Mouse (Mus musculus) kidney, postnatal 14 days (tissue): ENCODE measurements around the gene Klhl5.

Experiments
- DNase-seq: peaks from one replicate; pipeline ENCODE4 v3.0.0; 2022; ENCODE audit warnings: mixed read lengths

Gene Klhl5

DNA sequence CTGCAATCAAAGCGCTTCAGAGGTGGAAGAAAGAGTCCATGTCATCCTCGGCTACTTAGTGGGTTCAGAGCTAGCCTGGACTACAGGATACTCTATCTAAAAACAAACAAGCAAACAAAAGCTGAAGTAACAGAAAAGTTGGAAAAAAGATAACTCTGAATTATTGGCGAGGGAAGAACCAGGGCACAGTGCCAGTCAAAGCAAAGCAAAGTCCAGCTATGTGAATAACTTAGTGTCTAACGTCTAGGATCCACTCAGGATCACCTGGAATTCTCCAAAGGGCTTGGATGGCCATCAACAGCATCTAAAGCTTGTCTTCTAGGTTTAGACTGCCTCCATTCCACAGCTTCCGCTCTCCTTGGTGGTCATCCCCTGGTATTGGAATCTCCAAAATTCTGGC, 9.9 kb upstream of the Klhl5 start:
- no peak for DNase-seq

DNA sequence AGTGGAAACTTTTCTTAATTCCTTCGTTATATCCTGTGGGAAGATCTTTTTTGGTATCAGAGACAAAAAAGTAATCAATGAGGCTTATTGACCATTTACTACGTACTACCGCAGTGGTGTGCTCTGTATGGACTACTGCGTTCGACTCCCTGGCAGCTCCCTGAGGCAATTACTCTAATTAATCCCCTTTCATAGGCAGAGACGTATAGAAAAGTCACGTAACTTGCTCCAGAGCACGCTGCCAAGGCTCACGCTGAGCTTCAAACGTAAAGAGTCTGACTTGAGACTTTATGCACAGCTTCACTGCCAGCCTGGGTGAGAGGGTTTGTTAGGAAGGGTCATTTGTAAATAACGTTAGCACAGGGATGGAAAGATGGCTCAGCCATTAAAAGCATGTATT, 7.3 kb upstream of the Klhl5 start:
- DNase-seq = no peak

GRCm38 (mm10) chr5:65101209-65101608, 6.1 kb upstream of the Klhl5 start:
- no peak for DNase-seq

DNA sequence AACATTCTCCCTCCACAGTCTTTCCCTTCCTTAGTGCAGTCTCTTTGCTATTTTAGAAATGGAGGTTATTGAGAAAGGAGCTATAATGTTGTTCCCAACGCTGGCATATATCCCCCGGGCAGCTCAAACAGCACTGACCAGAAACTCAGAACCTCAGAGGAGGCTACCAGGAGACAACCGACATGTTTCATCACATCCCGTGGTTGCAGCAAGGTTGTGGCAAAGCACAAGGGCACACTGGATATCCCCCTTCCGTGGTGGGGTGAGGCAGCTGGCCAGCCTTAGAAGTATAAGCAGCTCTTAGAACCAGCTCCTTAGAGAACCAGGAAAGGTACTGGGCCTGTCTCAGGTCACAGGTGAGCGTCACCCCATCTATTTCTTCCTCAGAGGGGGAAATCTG, 5.7 kb upstream of the Klhl5 start:
- DNase-seq = no peak

GRCm38 (mm10) chr5:65102026-65102640, 5.2 kb upstream of the Klhl5 start:
- DNase-seq = no peak

DNA sequence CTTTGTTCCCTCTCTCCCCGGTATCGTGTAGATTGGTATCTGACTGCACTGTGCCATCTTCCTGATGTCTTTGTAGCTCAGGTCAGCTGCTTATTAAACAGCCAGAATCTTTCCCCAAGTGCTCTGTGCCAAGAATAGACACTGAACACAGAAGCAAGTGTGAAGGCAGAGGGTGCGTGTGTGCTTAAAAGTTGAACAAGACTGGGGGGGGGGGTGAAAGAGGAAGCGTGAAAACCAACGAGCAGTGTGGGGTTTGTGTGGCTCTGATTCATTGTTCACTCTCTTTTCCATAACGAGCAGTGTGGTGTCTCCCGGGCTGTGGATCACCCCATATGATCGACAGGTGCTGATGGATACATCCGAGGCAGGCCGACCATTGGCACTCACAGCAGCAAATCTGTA, 4.7 kb upstream of the Klhl5 start:
- no peak for DNase-seq

- peak; percentile 53 for DNase-seq
Observed at GRCm38 (mm10) chr5:65107773-65108432, 564 bp downstream of the Klhl5 start.

DNA sequence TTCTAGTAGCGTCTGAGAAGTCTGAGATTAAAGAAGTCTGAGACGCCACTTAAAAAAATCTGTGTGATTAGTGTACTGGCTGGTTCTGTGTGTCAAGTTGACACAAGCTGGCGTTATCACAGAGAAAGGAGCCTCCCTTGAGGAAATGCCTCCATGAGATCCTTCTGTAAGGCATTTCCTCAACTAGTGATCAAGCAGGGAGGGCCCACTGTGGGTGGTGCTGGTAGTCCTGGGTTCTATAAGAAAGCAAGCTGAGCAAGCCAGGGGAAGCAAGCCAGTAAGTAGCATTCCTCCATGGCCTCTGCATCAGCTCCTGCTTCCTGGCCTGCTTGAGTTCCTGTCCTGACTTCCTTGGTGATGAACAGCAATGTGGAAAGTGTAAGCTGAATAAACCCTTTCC, 4.9 kb downstream of the Klhl5 start:
- DNase-seq = peak; percentile 22

- DNase-seq = no peak
Observed at GRCm38 (mm10) chr5:65113323-65113722, 6.0 kb downstream of the Klhl5 start.

DNA sequence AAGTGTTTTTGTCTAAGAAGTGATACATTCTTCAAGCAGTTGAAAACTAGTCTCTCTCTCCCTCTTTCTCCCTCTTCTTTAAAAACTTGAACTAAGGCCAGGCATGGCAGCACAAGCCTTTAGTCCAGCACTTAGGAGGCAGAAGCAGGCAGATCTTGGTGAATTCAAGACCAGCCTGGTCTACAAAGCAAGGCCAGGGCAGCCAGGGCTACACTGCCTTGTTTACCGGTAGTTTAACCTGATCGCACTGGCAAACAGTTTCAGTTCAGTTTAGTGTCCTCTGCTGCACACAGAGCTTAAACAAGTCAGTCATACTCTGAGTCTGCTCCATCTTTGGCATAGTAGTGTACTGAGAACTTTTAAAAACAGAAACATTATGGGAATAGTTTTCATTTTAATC, 9.4 kb downstream of the Klhl5 start:
- no peak for DNase-seq

- DNase-seq = no peak
Observed at GRCm38 (mm10) chr5:65119495-65119894, 12.2 kb downstream of the Klhl5 start.

GRCm38 (mm10) chr5:65119918-65120317, 12.6 kb downstream of the Klhl5 start:
- no peak for DNase-seq

- DNase-seq = no peak
Observed at GRCm38 (mm10) chr5:65122616-65123015, 15.3 kb downstream of the Klhl5 start.

- DNase-seq = no peak
Observed at GRCm38 (mm10) chr5:65126137-65126536, 18.8 kb downstream of the Klhl5 start.

GRCm38 (mm10) chr5:65128481-65128880, 21.1 kb downstream of the Klhl5 start:
- no peak for DNase-seq

DNA sequence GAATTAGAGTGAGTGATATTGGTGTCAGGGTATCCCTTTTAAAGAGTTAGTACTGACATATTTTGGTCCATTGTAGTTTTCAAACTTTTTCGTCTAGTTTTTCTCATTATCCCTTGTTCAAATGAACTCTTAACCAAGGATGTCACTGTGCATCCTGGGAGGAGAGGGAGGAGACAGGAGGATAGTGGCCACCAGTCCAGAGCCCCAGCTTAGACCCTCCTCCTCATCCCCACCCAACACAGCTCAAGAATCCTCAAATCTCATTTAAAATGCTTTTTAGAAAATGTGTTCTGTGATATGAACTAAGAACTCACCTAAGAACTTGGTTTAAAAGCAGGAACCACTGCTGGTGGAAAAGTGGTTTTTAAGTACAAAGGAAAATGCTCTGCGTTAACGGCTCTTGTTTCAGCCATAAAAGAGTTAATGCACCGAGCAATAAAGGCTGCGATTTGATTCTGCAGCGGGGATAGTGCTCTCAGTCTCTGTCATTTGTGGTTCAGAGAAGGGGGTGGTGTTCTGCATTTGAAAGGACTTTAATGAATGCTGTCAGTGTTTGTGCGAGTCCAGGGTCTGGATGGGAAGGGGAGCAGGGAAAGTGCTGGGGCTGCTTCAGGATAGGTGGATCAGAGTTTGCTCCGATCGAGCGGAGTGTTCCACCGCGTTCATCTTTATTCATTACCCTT, 23.3 kb downstream of the Klhl5 start:
- DNase-seq = no peak

DNA sequence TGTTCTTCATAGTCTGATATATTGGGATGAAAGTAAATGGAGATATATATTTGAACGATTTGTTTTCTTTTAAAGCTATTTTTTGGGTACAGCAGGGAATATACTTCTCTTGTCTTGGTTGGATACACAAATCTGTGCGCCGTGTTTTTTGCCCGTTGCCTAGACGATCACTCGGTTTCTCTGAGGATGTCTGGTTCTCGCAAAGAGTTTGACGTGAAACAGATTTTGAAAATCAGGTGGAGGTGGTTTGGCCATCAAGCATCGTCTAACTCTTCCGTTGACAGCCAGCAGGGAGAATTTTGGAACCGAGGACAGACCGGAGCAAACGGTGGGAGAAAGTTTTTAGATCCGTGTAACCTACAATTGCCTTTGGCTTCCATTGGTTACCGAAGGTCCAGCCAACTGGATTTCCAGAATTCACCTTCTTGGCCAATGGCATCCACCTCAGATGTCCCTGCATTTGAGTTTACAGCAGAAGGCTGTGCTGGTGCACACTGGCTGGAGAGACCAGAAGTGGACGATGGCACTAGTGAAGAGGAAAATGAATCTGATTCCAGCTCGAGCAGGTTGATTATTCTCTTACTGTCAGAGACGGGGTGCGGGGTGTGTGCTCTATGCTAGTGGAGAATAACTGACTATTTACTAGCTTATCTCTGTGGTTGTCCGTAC, 24.0 kb downstream of the Klhl5 start:
- DNase-seq = no peak

- DNase-seq = no peak
Observed at GRCm38 (mm10) chr5:65136159-65136558, 28.8 kb downstream of the Klhl5 start.

- no peak for DNase-seq
Observed at GRCm38 (mm10) chr5:65137073-65137472, 29.7 kb downstream of the Klhl5 start.

DNA sequence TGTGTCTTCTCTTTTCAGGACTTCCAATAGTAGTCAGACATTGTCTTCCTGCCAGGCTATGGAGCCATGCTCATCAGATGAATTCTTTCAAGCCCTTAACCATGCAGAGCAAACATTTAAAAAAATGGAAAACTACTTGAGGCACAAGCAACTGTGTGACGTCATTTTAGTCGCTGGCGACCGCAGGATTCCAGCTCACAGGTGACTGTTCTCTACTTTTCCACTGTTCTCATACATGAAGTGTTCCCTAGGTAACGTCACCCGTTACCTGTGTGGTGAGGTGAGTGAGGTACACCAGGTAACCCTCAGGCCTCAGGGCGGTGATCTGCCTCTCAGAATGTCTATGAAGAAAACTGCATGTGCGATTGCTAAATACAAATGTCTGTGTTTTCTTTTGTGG, 33.9 kb downstream of the Klhl5 start:
- DNase-seq = no peak

- DNase-seq = no peak
Observed at GRCm38 (mm10) chr5:65142247-65142646, 34.9 kb downstream of the Klhl5 start.

GRCm38 (mm10) chr5:65145499-65146101, 38.3 kb downstream of the Klhl5 start:
- DNase-seq = no peak

DNA sequence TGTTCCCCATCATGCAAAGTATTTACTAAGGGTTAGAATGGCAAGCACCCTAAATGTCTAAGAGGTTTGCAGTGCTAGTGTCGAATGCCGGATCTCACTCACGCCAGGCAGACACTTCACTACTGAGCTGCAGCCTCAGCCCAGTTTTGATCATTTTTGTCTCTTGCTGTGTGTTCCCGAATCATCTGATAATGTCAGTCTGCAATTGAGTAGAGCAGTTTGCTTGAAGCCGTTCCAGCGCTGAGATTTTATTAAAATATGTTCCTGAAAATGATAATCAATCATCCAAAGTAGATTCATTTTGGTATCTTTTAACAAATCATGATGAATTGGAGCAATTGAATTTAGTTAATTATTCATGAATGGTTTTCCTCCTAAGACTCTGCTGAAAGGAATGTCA, 39.4 kb downstream of the Klhl5 start:
- DNase-seq = no peak
